Mouse (Mus musculus): ENCODE measurements at regions not wholly inside any gene's neighbourhood (a gene's known extent, or its start where the extent isn't known, plus 50 kb on each side); places are given as distances from the start of the nearest gene placed in this dataset.

- in situ Hi-C loops (cut with MboI, MseI): no loop called here
These were observed 271.5 kb upstream of the BC052040 start for GRCm38 (mm10) chr2:115309856-115310631.

DNA sequence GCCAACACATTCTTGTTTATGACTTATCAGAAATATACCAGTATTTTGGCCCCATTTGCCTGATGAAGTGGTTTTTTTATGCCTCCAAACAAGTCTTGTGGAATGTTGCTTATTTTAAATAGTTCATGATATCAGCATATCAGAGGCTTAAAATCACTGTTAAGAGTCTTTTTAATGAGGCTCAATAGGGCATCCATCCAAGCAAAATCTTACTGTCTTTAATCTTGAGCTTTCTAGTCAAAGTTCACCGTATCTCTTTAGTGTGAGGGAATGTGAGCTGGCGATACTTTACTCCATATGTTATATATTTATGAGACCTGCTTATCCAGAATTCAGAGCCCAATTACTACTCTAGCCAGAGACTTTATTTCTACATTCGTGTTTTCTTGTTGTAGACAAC, 263.0 kb upstream of the BC052040 start:
- in situ Hi-C loops (cut with MboI, MseI): no loop called here

GRCm38 (mm10) chr2:115322582-115322981, 258.9 kb upstream of the BC052040 start:
- in situ Hi-C loops (cut with MboI, MseI): no loop called here

DNA sequence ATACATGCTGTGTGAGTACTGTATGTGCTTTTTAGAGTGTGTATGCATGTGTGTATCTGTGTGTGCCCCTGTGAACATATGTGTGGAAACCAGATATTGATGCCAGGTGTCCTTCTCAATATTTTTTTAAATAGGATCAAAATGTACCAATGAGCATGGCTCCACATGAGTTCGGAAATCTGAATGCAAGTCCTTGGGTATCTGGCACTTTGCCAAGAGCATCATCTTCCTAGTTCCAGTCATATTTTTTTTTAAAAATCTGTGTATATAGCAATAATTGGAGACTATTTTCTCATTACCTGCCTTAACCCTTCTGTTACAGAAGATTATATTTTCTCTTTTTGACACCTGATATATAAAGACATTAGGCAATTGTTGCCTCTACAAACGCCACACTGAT, 255.0 kb upstream of the BC052040 start:
- in situ Hi-C loops (cut with MboI, MseI): no loop called here

- in situ Hi-C loops (cut with MboI, MseI): no loop called here
These were observed 243.3 kb upstream of the BC052040 start for GRCm38 (mm10) chr2:115338178-115338577.

GRCm38 (mm10) chr2:115339034-115339433, 242.5 kb upstream of the BC052040 start:
- in situ Hi-C loops (cut with MboI, MseI): no loop called here

DNA sequence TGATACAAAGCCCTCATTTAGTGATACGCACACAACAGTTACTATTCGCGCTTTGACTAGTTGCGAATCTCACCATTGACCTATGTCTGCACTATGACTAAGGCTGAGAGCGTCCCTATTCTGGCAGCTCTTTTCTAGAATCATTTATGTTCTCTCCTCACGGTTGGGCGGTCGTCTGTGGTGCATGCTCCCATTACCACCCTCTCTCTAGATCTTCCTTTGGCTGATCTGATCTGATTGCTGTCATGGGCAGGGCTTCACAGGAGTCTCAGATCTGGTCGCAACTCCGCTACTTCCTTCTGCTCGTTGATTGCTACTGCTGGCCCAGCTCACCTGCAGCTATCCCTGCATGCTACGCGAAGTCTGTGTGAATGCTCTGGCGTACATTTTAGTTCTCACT, 239.2 kb upstream of the BC052040 start:
- in situ Hi-C loops (cut with MboI, MseI): no loop called here

DNA sequence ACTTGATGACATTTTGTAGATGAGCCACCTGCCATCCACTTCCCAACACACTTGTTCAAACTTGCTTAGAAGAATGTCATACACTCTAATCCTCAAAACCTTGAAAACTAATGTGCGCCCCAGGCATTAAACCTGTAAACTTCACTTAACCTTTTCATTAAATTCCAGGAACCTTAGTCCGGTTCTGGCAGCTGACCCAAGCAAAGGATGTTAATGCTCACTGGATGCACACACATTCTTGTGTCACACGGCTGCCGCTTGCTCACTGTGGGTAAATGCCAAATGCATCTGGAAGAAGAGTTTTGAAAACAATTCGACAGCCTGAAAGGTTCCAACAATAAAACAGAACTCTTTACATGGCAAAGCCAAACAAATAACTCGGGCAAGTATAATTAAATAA, 235.0 kb upstream of the BC052040 start:
- in situ Hi-C loops (cut with MboI, MseI): no loop called here

DNA sequence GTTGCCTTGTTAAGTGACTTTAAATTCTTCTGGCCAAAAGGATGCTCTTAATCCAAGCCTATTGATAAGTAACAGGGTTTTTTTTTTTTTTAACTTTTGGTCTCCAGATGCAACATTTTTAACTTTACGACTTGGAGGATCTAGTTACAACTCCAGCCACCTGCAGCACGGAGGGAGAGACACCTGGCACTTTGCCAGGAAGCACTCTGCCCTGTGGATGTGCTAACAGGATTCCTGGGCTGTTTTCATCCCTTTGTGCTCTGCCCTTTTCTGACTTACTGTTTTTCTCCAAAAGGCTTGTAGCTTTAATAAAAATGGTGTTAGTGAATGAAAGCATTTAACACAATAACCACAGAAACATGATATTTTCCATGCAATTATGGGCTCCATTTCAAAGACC, 233.3 kb upstream of the BC052040 start:
- in situ Hi-C loops (cut with MboI, MseI): no loop called here

- in situ Hi-C loops (cut with MboI, MseI): no loop called here
These were observed 210.4 kb upstream of the BC052040 start for GRCm38 (mm10) chr2:115371072-115371471.

DNA sequence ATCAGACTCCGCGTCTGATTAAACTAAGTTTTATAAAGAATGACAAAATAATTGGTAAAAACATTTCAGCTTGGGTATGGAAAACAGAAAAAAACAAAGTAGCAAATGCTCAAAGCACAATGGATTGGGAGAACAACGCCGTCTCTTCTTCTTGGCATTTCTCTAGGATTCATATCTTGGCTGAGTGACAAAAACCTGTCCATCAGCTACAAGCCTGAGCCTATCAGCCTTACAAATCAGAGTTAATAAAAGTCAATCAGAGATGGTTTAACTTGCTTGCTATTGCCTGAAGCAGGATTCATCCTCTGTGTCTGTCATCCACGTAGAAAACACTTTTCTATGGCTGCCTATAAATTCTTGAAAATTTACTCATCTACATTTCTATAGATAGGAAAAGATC, 206.2 kb upstream of the BC052040 start:
- in situ Hi-C loops (cut with MboI, MseI): no loop called here

GRCm38 (mm10) chr2:115384414-115385180, 196.9 kb upstream of the BC052040 start:
- in situ Hi-C loops (cut with MboI, MseI): no loop called here

DNA sequence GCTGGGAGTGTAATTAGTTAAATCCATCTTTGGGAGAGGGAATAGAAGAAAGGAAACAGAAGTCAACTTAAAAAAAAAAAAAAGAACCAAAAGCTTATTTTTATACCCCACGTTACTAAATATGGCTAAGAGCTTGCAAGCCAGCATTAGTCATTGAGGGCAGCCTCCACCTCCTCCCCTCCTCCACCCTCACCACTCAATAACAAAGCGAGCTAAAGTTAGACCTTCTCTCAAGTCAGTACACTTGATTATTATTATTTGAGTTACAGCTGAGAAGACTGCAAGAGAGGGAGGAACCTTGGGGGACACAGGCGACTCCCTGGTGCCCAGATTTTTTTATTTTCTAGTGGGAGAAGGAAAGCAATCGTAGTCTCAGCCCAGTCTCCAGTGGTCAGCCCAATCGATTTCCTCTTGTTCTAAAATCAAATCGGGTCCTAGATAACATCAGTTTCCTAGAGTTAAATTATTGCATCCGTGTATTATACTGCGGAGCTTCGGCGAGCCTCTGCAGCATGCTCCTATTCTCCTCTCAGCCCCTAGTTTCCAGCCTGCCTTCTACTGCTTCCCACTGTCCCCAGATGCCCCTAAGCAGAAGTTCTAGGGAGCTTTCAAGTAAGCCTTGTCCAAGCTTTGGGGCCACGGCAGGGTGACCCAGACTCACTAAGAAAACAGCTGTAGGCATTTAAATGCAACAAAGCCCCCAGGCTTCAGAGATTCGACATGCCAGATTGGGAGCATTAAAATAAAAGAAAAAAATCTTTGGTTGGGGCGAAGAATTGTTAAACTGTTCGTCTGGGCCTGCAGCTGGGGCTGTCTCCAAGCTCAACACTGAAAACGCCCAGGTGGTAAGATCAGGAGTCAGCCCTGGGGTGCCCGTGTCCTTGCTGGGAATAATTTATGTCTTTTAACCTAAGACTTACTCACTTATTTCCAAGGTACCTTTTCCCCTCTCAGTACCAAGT, 196.0 kb upstream of the BC052040 start:
- in situ Hi-C loops (cut with MboI, MseI): no loop called here

GRCm38 (mm10) chr2:115391575-115391974, 189.9 kb upstream of the BC052040 start:
- in situ Hi-C loops (cut with MboI, MseI): no loop called here

GRCm38 (mm10) chr2:115392082-115392762, 189.3 kb upstream of the BC052040 start:
- in situ Hi-C loops (cut with MboI, MseI): no loop called here

DNA sequence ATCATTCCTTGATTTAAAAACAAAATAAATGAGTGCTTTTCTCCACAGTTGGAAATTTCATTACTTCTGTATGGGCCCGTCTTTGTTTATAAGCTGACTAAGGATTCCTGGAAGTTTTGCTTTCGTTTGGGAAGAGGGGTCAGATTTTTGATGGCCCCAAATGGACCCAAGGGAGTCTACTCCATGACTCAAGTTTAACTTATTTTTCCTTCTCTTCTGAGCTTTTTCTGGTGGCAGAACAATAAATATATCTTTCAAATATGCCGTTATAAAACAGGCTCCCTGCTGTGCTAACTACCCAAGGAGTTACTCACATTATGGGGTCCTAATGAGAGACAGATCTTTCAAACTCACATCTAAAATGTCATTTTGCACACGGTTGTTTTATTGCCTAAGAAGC, 187.4 kb upstream of the BC052040 start:
- in situ Hi-C loops (cut with MboI, MseI): no loop called here

- in situ Hi-C loops (cut with MboI, MseI): no loop called here
These were observed 183.0 kb upstream of the BC052040 start for GRCm38 (mm10) chr2:115398550-115398949.

- in situ Hi-C loops (cut with MboI, MseI): no loop called here
These were observed 182.3 kb upstream of the BC052040 start for GRCm38 (mm10) chr2:115399107-115399740.

DNA sequence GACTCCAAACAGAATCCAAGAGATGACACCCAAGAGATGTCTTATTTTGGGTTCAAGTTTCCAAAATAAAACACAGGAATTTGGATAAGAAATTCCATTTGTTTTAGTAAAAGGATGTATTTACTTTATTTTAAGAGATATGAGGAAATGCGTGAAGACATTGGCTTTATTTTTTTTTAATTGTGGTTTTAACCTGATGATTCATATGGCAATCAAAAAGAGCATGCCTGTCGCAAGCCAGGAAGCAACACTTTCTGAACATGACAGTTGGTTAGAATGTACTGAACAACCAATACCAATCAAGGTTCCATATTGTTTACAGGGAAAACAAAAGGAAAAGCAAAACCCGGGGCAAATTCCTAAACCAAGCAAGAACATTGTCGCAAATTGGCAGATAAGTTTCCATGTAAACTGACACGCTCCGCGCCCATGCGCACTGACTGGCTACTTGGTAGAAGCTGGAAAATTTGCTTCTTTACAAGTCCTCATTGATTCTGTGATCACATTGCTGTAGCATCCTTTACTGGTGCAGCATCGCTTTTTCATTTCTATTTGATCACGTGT, 181.4 kb upstream of the BC052040 start:
- in situ Hi-C loops (cut with MboI, MseI): no loop called here

DNA sequence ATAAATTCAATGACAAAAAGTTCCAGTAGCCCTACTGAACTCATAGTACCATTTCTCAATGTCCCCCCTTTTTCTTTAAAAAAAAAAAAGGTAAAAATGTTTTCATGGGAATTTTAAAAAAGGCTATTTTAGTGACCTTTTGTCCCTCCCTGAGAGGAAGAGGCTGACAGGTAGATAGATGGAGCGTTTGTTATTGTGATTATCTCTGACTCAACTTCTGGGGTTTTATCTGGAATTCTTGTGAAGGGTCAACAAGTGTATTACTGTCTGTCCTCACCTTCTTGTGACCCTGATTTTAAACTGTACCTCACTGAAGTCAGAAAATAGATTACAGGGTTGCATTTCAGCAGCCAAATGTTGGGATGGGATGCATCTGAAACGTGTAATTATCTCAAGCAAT, 179.3 kb upstream of the BC052040 start:
- in situ Hi-C loops (cut with MboI, MseI): no loop called here

GRCm38 (mm10) chr2:115432476-115432875, 149.0 kb upstream of the BC052040 start:
- in situ Hi-C loops (cut with MboI, MseI): no loop called here

All from regulatory T cell (primary cell).